Mouse (Mus musculus) liver, embryonic 16.5 days (tissue): Measurements from ENCODE around the gene Gdf9. TPM values are rescaled to one million over a fixed set of nuclear protein-coding genes. Genes with fewer than 3 reads are reported as not detected.
A peak's percentile ranks its signal among the peaks of the same experiment; 100 is the strongest.

Source experiments
- ATAC-seq: fragments of 200-750 bp; cut with Nextera tagmentation; 2 replicates; pipeline ENCODE4 v1.8.0; 2017; ENCODE audit warnings: low read depth, mild to moderate bottlenecking, moderate number of reproducible peaks, moderate library complexity
- H3K27ac ChIP-seq: fragments of 300-500 bp; sonication (generic); 2 replicates; pipeline ENCODE4 v1.5.1; 2014; ENCODE audit warnings: mild to moderate bottlenecking, low read length
- H3K27me3 ChIP-seq: fragments of 300-500 bp; sonication (generic); 2 replicates; pipeline ENCODE4 v1.6.1; 2014; ENCODE audit warnings: low read depth, low read length, mixed read lengths; ENCODE audit not compliant: control insufficient read depth, insufficient read depth
- H3K36me3 ChIP-seq: fragments of 300-500 bp; sonication (generic); 2 replicates; pipeline ENCODE4 v1.6.1; 2014; ENCODE audit warnings: mild to moderate bottlenecking; ENCODE audit not compliant: control insufficient read depth, insufficient read depth
- H3K4me1 ChIP-seq: fragments of 300-500 bp; sonication (generic); 2 replicates; pipeline ENCODE4 v1.6.1; 2014; ENCODE audit warnings: low read depth, low read length, mixed read lengths; ENCODE audit not compliant: control insufficient read depth
- H3K4me2 ChIP-seq: fragments of 300-500 bp; sonication (generic); 2 replicates; pipeline ENCODE4 v1.6.1; 2014; ENCODE audit warnings: low read depth, low read length, mixed read lengths
- H3K4me3 ChIP-seq: fragments of 300-500 bp; sonication (generic); 2 replicates; pipeline ENCODE4 v1.5.1; 2014; ENCODE audit warnings: low read depth, mild to moderate bottlenecking, low read length
- H3K9ac ChIP-seq: fragments of 300-500 bp; sonication (generic); 2 replicates; pipeline ENCODE4 v1.6.1; 2014; ENCODE audit warnings: low read depth, low read length
- H3K9me3 ChIP-seq: fragments of 300-500 bp; sonication (generic); replicated peaks from 2 replicates; pipeline ENCODE4 v1.6.1; 2016; ENCODE audit warnings: low read length; ENCODE audit not compliant: control insufficient read depth
- WGBS: fragments of 180-500 bp; shearing (Covaris S2); extraction: QIAGEN DNeasy Blood & Tissue Kit; methylation state at CpG from one replicate; pipeline ENCODE4 v1.1.7; 2014; ENCODE audit not compliant: insufficient replicate concordance; 5-methylcytosine and 5-hydroxymethylcytosine counted together
- polyA plus RNA-seq: library from polyadenylated mRNA; unstranded; fragments of >200 nt; fragmentation: Nextera tagmentation; extraction: Ambion mirVana; gene quantifications from 2 replicates; pipeline ENCODE4 v1.2.1, GENCODE M21; 2015

Gdf9 gene
- polyA plus RNA-seq, result 0.41 and 0.43 TPM in 2 replicates

- Histone ChIP-seq H3K36me3 (peaks cover 12% of the 10 kb centered on the region), H3K4me2 (peak within 1 kb of the TSS; percentile 88), H3K4me3 (peak within 1 kb of the TSS; percentile 95), H3K27me3 (no peaks in the 10 kb centered on the region), H3K27ac (peak within 1 kb of the TSS; percentile 91), H3K4me1 (peaks cover 35% of the 10 kb centered on the region), H3K9me3 (no peaks in the 10 kb centered on the region), H3K9ac (peak within 1 kb of the TSS; percentile 92)
- WGBS, result under 1% methylated on average over 44 of the region's 44 CpGs
- peak; percentile 89 for ATAC-seq
Measured at GRCm38 (mm10) chr11:53430670-53431346, at the start of gene Gdf9, which contains the start of gene Uqcrq. Gene Gdf9, plus strand, starts transcription at chr11:53431023. Gene Uqcrq, minus strand, starts transcription at chr11:53430831.

GRCm38 (mm10) chr11:53383758-53384428 lies 46.9 kb upstream of the Gdf9 start:
- Histone ChIP-seq H3K36me3 (no peaks in the 10 kb centered on the region; the same call in 1 of the 2 replicates), H3K4me3 (no peak overlapping the region), H3K27me3 (no peaks in the 10 kb centered on the region), H3K4me2 (no peak overlapping the region), H3K4me1 (peaks cover 2% of the 10 kb centered on the region), H3K9ac (no peak overlapping the region), H3K9me3 (no peaks in the 10 kb centered on the region), H3K27ac (no peak overlapping the region)
- ATAC-seq, result no peak
- 93% methylated on average over 2 of the region's 2 CpGs for WGBS

- no peaks in the 10 kb centered on the region for H3K9me3 ChIP-seq
- peaks cover 13% of the 10 kb centered on the region for H3K36me3 ChIP-seq
- H3K4me1 ChIP-seq, result no peaks in the 10 kb centered on the region
- H3K9ac ChIP-seq, result no peak overlapping the region
- 25% methylated on average over 1 of the region's 1 CpGs for WGBS
- no peaks in the 10 kb centered on the region for H3K27me3 ChIP-seq
- no peak overlapping the region for H3K4me2 ChIP-seq
- no peak for ATAC-seq
- no peak overlapping the region for H3K27ac ChIP-seq
- no peak overlapping the region for H3K4me3 ChIP-seq
Measured at GRCm38 (mm10) chr11:53393856-53394255, 37.0 kb upstream of the Gdf9 start.

GRCm38 (mm10) chr11:53403638-53404037 lies 27.2 kb upstream of the Gdf9 start:
- no peak overlapping the region for H3K27ac ChIP-seq
- no peaks in the 10 kb centered on the region for H3K9me3 ChIP-seq
- ATAC-seq, result no peak
- H3K36me3 ChIP-seq, result peaks cover 22% of the 10 kb centered on the region
- H3K4me3 ChIP-seq, result no peak overlapping the region
- H3K9ac ChIP-seq, result no peak overlapping the region
- no peaks in the 10 kb centered on the region; the same call in 1 of the 2 replicates for H3K4me1 ChIP-seq
- 22% methylated on average over 1 of the region's 1 CpGs for WGBS
- H3K27me3 ChIP-seq, result no peaks in the 10 kb centered on the region
- H3K4me2 ChIP-seq, result no peak overlapping the region

- H3K4me2 ChIP-seq, result no peak overlapping the region
- no peak overlapping the region for H3K4me3 ChIP-seq
- no peaks in the 10 kb centered on the region for H3K4me1 ChIP-seq
- H3K27me3 ChIP-seq, result no peaks in the 10 kb centered on the region
- peaks cover 41% of the 10 kb centered on the region for H3K36me3 ChIP-seq
- H3K27ac ChIP-seq, result no peak overlapping the region
- ATAC-seq, result no peak
- no peaks in the 10 kb centered on the region for H3K9me3 ChIP-seq
- no peak overlapping the region for H3K9ac ChIP-seq
Measured at GRCm38 (mm10) chr11:53411738-53412137, 19.1 kb upstream of the Gdf9 start.

GRCm38 (mm10) chr11:53413871-53414270 lies 17.0 kb upstream of the Gdf9 start:
- H3K27me3 ChIP-seq, result no peaks in the 10 kb centered on the region
- 84% methylated on average over 4 of the region's 4 CpGs for WGBS
- no peak overlapping the region for H3K27ac ChIP-seq
- no peak overlapping the region for H3K4me2 ChIP-seq
- ATAC-seq, result no peak
- H3K9ac ChIP-seq, result no peak overlapping the region
- H3K4me3 ChIP-seq, result no peak overlapping the region
- no peaks in the 10 kb centered on the region for H3K9me3 ChIP-seq
- H3K36me3 ChIP-seq, result peaks cover 39% of the 10 kb centered on the region
- H3K4me1 ChIP-seq, result no peaks in the 10 kb centered on the region

- Histone ChIP-seq H3K27ac (no peak overlapping the region), H3K9me3 (no peaks in the 10 kb centered on the region), H3K36me3 (peaks cover 24% of the 10 kb centered on the region), H3K4me3 (no peak overlapping the region), H3K27me3 (no peaks in the 10 kb centered on the region), H3K9ac (no peak overlapping the region), H3K4me1 (no peaks in the 10 kb centered on the region), H3K4me2 (no peak overlapping the region)
- ATAC-seq, result peak; percentile 59
Measured at GRCm38 (mm10) chr11:53418048-53418447, 12.8 kb upstream of the Gdf9 start.

- 46% methylated on average over 4 of the region's 4 CpGs for WGBS
- peak within 1 kb of the TSS; percentile 51 for H3K4me3 ChIP-seq
Measured at GRCm38 (mm10) chr11:53423036-53423435, 7.8 kb upstream of the Gdf9 start, which contains the start of gene Leap2. Gene Leap2, minus strand, starts transcription at chr11:53423170.

GRCm38 (mm10) chr11:53424826-53425225 lies 6.0 kb upstream of the Gdf9 start:
- no peak overlapping the region for H3K4me2 ChIP-seq
- no peak overlapping the region for H3K4me3 ChIP-seq
- peaks cover 12% of the 10 kb centered on the region for H3K36me3 ChIP-seq
- no peak overlapping the region for H3K27ac ChIP-seq
- no peaks in the 10 kb centered on the region for H3K9me3 ChIP-seq
- H3K9ac ChIP-seq, result no peak overlapping the region
- WGBS, result 59% methylated on average over 2 of the region's 2 CpGs
- H3K27me3 ChIP-seq, result no peaks in the 10 kb centered on the region
- ATAC-seq, result 0 out of 2 replicates have a peak, but pooled peaks have one; percentile 30
- peaks cover 7% of the 10 kb centered on the region for H3K4me1 ChIP-seq

More at GRCm38 (mm10) chr11:53423036-53423435, 7.8 kb upstream of the Gdf9 start, which contains the start of gene Leap2:
- H3K36me3 ChIP-seq, result peaks cover 2% of the 10 kb centered on the region; the same call in 1 of the 2 replicates
- no peaks in the 10 kb centered on the region for H3K9me3 ChIP-seq
- H3K4me2 ChIP-seq, result peak within 1 kb of the TSS; percentile 36; the same call in 1 of the 2 replicates
- H3K4me1 ChIP-seq, result no peaks in the 10 kb centered on the region
- ATAC-seq, result peak; percentile 82
- no peaks in the 10 kb centered on the region for H3K27me3 ChIP-seq
- H3K27ac ChIP-seq, result peak within 1 kb of the TSS; percentile 74
- peak within 1 kb of the TSS; percentile 30; the same call in 1 of the 2 replicates for H3K9ac ChIP-seq
